Comparison of ENCODE assay signal across 10 mouse cellular contexts in the genomic region with DNA sequence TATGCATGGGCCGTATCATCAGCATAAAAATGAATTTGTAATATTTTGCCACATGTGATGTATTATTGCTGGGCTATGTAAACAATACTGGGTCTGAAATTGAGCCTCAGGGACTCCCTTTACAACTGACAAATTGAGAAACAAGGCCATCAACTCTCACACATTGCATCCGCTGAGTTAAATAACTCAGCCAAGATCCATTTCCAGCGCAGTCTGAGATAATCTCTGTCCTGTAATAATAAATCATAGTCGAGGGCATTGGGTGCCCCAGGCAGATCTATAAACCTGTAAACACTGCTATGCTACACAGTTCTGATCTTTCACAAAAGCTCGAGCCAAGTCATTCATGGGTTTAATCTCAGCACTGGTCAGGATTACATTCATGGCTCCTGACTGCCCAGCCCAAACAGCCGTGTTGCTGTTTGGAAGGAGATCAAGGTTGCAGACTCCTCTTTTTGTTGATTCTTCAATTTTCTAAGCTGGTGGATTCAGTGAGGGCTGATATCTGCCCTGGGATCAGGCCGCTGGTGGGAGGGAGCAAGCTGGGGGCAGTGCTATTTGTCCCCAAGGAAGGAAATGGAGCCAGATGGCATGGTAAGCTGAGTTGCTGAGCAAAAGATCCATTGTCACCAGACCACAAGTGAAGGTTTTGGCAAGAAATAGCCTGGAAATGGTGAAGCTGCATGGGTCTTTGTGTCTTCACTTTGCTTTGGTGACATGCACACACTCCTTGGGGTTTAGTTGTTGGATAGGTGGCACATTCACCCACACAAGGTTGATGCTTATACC.
DNase-seq lines count a peak whose midpoint lies in the region; ATAC-seq and TF ChIP-seq lines count a peak whose summit lies in the region.
"Had no signal": no experiment of that assay in that cellular context is flagged by ENCODE, and none has a peak within 500 bp of the region (broad histone marks: within the 10 kb centered on the region; RNA-seq: fewer than 3 reads in every experiment).

No protein-coding gene starts in this region.

- no peak overlapping the region for H3K9ac ChIP-seq in forebrain, embryonic 15.5 days (replicated peaks)
- no peak overlapping the region for H3K9ac ChIP-seq in midbrain, embryonic 11.5 days (ENCODE audit: low read length)

- no peak overlapping the region for H3K4me3 ChIP-seq in forebrain, embryonic 15.5 days
- H3K4me3 ChIP-seq in midbrain, embryonic 11.5 days (ENCODE audit: low read depth, low read length) = no peak overlapping the region
- H3K4me3 ChIP-seq: erythroblast, embryonic 14.5 days had no signal

- H3K27ac ChIP-seq in forebrain, embryonic 15.5 days (replicated peaks) = peak overlapping the region; percentile 72
- H3K27ac ChIP-seq in midbrain, embryonic 11.5 days (ENCODE audit: low read depth, low read length) = no peak overlapping the region; the same call in 1 of the 2 replicates

- 42% methylated on average over 7 of the region's 7 CpGs for WGBS in forebrain, embryonic 15.5 days
- WGBS in midbrain, embryonic 11.5 days = 61% methylated on average over 7 of the region's 7 CpGs

- TF ChIP-seq CTCF in Patski (IDR thresholded peaks at IDR 0.05) = no peak

- peaks cover 31% of the 10 kb centered on the region for H3K4me1 ChIP-seq in forebrain, embryonic 15.5 days
- H3K4me1 ChIP-seq in midbrain, embryonic 11.5 days (ENCODE audit: control insufficient read depth, insufficient read depth, low read length) = peaks cover 26% of the 10 kb centered on the region

- H3K36me3 ChIP-seq in forebrain, embryonic 15.5 days = no peaks in the 10 kb centered on the region
- no peaks in the 10 kb centered on the region for H3K36me3 ChIP-seq in midbrain, embryonic 11.5 days (ENCODE audit: control insufficient read depth, insufficient read depth, low read length)

- peak; percentile 52 for ATAC-seq in Patski
- peak; percentile 65 for ATAC-seq in forebrain, embryonic 15.5 days (replicated peaks)
- ATAC-seq in midbrain, embryonic 11.5 days (ENCODE audit: low FRiP score) = 0 out of 2 replicates have a peak, but pooled peaks have one; percentile 28

- no peaks in the 10 kb centered on the region for H3K9me3 ChIP-seq in forebrain, embryonic 15.5 days
- H3K9me3 ChIP-seq in midbrain, embryonic 11.5 days (ENCODE audit: control insufficient read depth, low read length) = no peaks in the 10 kb centered on the region

- POLR2A ChIA-PET in Patski (lab: Charles Lee) = interaction anchor here (0.6 to 1.0 kb wide), 2 partner anchors 37 to 507 kb away, joined by 3 read pairs; no protein-coding TSS in a partner anchor

- H3K4me2 ChIP-seq in forebrain, embryonic 15.5 days (replicated peaks) = no peak overlapping the region
- H3K4me2 ChIP-seq in midbrain, embryonic 11.5 days = no peak overlapping the region

- CTCF ChIA-PET in Patski (lab: Charles Lee) = interaction anchor here (1.1 to 1.2 kb wide), 3 partner anchors 30 to 103 kb away, joined by 3 read pairs; no protein-coding TSS in a partner anchor

- DNase-seq in gastrocnemius, postnatal 25 days = peak; percentile 12
- no peak for DNase-seq in gastrocnemius, postnatal 36 days
- no peak for DNase-seq in Patski (ENCODE audit: low read depth, low spot score)
- DNase-seq in midbrain, embryonic 11.5 days (ENCODE audit: low spot score, missing footprints) = no peak
- DNase-seq in left cerebral cortex, adult 18-20 months (ENCODE audit: low spot score in 2 of 2) = no peak
- DNase-seq in layer of hippocampus, adult 11-12 months (ENCODE audit: low spot score) = no peak
- no peak for DNase-seq in heart, postnatal 25 days (ENCODE audit: low spot score)
- DNase-seq: spleen, adult 18-20 months had no signal

- in situ Hi-C loops in Patski (cut with MboI; ENCODE audit: low pct_unique_long_range_greater_than_20kb) = no loop called here

- no peaks in the 10 kb centered on the region for H3K27me3 ChIP-seq in Patski
- H3K27me3 ChIP-seq in forebrain, embryonic 15.5 days = no peaks in the 10 kb centered on the region
- no peaks in the 10 kb centered on the region for H3K27me3 ChIP-seq in midbrain, embryonic 11.5 days (ENCODE audit: control insufficient read depth, insufficient read depth, low read length)

- intact Hi-C loops in gastrocnemius, postnatal 36 days (cut with DNase I) = no loop called here
- intact Hi-C loops in heart, postnatal 25 days (cut with DNase I) = no loop called here
